Mouse (Mus musculus) left cerebral cortex, adult 8-10 months (tissue): ENCODE data around the gene Smg6. TPM values are rescaled to one million over a fixed set of nuclear protein-coding genes. Genes with fewer than 3 reads are reported as not detected.

Experiments
- DNase-seq, 2 experiments: peaks; one replicate each; pipeline ENCODE4 v3.0.0; 2022; ENCODE audit warnings: low spot score in 2 of 2
- total RNA-seq, 4 experiments: library from RNA; stranded (reverse); gene quantifications; 2 replicates each; pipeline ENCODE4 v1.2.4; 2022

The Smg6 gene
- 10 to 100 TPM; 30.7 to 33.6 (median 31.9) TPM for total RNA-seq

GRCm38 (mm10) chr11:74925577-74926387 is at the start of gene Smg6, which contains the start of gene Srr:
TSS of gene Smg6 (plus strand) at chr11:74925823.
TSS of gene Srr (minus strand) at chr11:74925948.
- DNase-seq = peak; percentile 82 to 91

- DNase-seq = peak; percentile 54 to 76
These were observed 48.8 kb upstream of the Smg6 start for GRCm38 (mm10) chr11:74876801-74877200.

GRCm38 (mm10) chr11:74880999-74881398 is 44.6 kb upstream of the Smg6 start:
- no peak for DNase-seq

DNA sequence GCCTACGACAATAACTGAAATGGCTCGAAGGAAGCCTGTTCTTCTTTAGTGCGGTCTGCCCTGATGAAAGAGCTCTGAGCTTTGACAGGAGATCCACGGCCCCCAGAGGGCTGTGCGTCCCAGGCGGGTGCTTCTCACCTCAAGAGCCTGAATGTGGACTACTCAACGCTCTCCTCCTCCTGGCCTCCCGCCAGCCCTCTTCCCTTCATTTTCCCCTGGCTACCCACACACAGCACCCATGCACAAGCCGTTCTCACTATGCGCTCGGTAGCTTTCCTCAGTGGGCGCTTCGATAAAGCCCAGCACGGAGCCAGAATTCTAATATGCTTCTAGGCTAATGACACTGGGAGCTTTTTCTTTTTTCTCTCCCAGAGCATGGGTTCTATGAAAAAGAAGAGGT is 43.6 kb upstream of the Smg6 start:
- peak in 1 of 2 experiments; percentile 34 for DNase-seq

DNA sequence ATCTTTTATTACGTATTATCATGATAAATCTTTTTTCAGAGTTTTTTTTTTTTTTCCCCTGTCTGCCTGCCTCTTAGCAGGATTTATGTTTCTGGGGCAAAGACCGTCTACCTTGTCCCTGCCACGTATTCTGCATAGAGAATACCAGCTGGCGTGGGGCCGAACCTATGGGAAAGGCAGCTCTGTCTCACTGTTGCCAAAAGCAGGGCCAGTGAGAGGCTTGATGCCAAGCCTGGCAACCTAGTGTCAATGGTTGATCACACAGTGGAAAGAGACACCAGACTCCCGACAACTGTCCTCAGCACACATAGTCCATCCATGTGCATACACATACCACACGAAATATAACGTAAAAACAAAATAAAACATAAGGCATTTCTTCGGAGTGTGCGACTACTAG is 42.5 kb upstream of the Smg6 start:
- DNase-seq = no peak

- no peak for DNase-seq
These were observed 31.0 kb upstream of the Smg6 start for GRCm38 (mm10) chr11:74894619-74895018.

DNA sequence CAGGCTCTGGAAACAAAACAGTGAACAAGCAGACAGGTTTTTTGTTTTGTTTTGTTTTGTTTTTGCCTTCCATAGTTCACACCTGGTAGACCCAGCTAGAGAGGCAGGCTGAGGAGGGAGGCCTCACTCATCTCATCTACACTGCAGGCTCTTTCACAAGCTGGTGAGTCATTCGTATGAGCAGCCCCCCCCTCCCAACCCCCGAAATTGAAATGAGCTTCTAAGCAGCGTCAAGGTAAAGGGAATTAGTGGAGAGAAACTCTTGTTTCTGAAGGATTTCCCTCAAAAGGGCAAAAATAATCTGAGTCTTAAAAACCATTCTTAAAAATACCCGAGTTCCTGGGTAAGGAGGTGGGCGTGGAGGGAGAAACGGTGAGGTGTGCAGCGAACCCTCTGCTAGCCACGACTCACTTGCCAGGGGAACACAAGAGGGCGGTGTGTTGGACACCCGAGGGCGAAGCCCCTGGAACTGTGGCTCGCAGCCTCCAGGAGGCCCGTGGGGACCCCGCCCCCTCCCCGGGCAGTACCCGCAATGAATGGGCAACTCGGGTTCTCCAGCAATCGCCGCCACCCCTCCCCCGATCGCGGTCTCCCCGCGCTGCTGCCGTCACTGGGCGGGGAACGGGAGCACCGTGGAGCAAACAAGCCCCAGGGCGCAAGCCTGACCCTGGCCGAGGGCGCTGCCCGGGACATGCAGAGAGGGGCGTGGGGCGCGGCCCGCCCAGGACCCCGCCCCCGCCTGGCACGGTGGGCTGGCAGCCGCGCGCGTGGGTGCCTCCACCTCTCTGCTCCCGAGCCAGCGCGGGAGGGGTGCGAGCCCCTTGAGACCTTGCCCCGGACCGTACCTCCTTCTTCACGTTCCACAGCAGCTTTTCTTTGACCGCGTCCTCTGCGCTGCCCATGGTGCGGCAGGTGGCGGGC is 29.4 kb upstream of the Smg6 start:
- DNase-seq = peak; percentile 57 to 67

- peak; percentile 61 to 62 for DNase-seq
These were observed 28.5 kb upstream of the Smg6 start, which contains the start of gene Sgsm2 for GRCm38 (mm10) chr11:74896901-74897677. TSS of gene Sgsm2 (minus strand) at chr11:74897060.

- DNase-seq = peak; percentile 72 to 92
These were observed 27.7 kb upstream of the Smg6 start, which contains the start of gene Tsr1 for GRCm38 (mm10) chr11:74897678-74898516. TSS of gene Tsr1 (plus strand) at chr11:74898071.

GRCm38 (mm10) chr11:74898517-74898827 is 27.2 kb upstream of the Smg6 start:
- no peak for DNase-seq

DNA sequence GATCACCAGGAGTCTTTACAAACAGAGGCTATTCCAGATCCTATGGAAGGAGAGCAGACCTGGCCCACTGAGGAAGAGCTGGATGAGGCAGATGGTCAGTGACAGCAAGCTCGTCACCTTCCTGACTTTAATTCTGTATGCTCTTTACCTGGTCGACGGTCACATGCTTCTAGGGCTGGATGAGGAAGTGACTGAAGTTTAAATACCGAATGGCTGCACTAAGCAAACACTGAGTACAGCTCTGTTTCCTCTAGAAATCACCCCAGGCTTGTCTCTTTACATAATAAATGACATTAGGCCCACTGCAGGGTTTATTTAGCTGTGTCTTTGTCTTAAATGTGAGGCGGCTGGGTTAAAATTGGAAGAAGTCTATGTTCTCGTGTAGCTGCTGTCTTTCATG is 24.1 kb upstream of the Smg6 start:
- no peak for DNase-seq

DNA sequence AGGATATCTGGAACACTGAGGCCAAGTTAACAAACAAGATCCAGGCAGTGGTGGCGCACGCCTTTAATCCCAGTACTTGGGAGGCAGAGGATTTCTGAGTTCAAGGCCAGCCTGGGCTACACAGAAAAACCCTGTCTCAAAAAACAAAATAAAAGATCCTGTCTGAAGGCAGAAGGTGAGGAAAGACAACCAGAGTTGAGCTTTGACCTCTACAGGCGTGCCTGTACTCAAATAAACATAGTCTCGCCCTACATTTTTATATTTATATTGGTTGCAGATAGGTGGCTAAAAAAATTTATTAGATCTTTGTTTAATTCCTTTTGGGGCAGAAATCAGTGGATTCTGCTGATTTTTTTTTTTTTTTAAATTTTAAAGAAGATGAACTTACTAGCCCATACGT is 23.2 kb upstream of the Smg6 start:
- DNase-seq = no peak

GRCm38 (mm10) chr11:74907850-74908249 is 17.8 kb upstream of the Smg6 start:
- DNase-seq = no peak

DNA sequence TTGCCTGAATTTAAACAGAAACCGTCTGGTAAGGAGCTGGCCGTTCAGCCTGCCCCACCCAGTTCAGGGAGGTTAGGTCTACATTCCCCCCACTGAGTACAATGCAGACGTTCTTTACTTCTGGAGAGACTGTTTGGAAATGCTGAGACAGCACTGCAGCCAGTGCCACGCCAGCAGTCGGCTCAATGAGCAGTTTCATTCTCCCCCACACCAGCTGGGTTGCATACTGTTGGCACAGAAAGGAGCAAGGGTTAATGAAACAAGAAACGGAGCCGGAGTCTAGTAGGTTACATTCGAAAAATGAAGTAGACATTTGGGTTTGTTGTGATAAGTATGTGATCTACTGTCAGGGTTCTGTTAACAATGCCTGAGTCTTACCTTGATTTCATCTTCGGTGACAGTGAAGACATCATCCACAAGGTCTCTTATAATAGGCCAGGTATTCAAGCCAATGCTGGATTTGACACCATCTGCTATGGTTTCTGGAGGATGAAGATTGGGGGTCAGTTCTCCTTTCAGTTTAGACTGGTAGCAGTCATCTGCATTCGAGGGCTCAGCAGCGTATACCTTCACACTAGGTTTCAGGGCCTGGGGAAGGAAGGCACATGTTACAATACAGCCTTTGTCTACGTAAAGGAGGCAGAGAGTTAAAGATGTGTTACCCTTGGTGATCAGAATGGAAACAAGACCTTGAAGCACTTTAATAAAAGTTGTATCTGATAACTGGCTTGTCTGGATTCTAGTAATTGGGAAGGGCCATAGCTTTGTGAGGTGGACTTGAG is 16.8 kb upstream of the Smg6 start:
- DNase-seq = no peak

DNA sequence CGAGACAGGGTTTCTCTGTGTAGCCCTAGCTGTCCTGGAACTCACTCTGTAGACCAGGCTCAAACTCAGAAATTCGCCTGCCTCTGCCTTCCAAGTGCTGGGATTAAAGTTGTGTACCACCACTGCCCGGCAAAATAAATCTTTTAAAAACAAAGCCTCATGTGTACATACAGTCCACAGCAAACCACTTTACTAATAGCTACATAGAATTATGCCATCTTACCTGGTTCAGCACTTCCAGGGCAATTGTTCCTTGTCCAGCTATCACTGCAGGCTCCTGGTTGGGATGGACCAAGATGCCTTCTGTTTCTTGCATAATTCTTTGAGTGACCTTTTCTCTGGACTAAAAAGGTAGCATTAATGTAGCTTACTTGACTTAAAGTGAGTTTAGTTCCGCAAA is 15.6 kb upstream of the Smg6 start:
- no peak for DNase-seq

GRCm38 (mm10) chr11:74912492-74912891 is 13.1 kb upstream of the Smg6 start:
- DNase-seq = no peak

DNA sequence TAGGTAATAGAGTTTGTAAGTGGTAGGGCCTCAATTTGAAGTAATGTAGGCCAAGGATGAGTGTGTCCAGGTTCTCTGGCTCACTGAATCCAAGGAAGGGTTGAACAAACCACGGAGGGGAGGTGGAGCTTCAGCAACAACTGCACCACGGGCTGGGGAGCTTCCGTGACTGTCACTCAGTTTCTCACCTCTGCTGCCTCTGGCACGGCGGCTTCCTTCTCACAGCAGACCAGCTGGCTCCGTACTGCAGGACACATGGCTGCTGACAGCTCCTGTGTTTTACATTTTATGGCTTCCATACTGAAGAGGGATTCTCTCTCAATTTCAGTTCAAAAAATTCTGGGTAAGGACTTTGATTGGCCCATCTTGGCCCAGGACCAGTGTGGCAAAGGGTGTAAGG is 6.4 kb upstream of the Smg6 start:
- DNase-seq = no peak

- no peak for DNase-seq
These were observed 1.5 kb upstream of the Smg6 start for GRCm38 (mm10) chr11:74924149-74924548.

- DNase-seq = no peak
These were observed 874 bp downstream of the Smg6 start for GRCm38 (mm10) chr11:74926388-74927005.
